Mouse (Mus musculus) CD4-positive naive resting alpha-beta T cell, adult 76 days (primary cell): ENCODE results near the gene Mst1r. TPM values are rescaled to one million over a fixed set of nuclear protein-coding genes. Genes with fewer than 3 reads are reported as not detected.

ENCODE experiments used
- total RNA-seq: library from RNA; stranded (reverse); gene quantifications from one replicate; pipeline ENCODE4 v1.2.4, GENCODE M21; 2023

Gene Mst1r
- total RNA-seq, result not detected

DNA sequence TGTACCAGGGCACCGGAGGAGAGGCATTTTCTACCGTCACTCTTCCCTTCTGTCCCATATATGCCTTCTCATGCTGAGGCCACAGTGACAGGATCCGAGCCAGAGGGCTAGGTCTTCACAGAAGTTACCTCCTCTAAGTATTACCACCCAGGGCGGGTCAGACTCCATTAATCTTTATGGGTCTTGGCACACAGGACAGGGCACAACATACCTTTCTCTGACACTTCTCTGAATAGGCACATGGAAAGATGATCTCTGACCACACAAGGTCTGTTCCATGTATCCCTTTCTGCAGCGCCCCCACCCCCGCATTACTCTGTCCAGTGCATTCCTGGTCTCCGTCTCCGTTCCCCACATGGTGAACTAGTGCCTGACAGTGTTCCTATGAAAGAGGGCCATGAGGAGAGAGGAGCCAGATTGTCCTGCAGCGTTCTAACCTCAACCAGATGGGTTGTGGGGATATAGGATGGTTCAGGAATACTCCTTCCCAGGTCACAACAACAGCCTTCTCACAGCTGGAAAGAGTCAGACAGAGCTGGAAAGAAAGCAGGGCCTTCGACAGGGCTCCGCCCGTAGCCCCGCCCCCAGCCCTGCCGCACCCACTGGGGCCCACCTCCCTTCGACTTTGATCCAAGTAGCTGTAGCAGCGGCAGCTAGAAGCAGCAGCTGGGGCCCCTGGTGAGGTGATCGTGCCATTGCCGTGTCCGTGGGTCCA, at the start of gene Mst1r:
Gene Mst1r (plus strand): TSS at position 622 of the 715 bp plus-strand sequence.

DNA sequence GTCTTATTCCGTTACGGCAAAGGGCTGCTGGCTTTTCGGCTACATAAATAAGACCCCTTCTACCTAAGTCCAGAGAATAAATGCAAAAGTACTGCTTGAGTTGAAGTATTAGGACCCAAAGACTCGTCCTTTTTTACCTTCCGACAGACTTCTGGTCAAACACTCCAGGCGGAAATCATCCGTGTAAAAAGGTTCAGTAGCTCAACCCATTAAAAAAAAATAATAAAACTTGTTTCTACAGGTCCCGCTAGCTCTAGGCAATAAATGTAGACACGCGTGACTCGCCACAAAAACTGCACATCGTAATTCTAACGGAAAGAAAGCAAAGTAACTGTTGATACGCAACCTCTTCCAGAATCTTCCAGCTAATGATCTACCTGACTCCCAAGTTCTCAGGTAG, 33.5 kb upstream of the Mst1r start, which contains the start of gene Rbm6:
Gene Rbm6 (minus strand): TSS at position 101 of the 400 bp plus-strand sequence.

DNA sequence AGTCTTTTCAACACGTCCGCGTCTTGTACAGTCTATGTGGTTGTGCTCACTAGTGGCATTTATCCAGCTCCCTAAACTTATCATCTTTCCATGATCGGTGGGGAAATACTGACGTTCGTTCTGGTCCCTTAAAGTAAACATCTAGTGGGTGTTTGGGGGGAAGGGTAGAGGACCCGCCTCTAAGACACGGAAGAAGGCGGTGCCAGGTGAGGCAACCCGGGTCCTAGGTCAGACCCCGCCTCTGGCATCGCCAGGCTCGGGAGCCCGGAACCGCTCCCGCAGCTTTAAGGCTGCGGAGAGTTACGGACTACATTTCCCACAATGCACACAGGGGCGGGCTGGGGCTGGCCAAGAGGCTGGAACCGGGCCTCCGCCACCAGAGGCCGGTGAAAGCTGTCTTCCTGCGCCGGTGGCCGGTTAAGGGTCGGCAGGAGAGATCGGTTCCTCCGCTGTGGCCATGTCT, 18.8 kb upstream of the Mst1r start, which contains the start of gene Mon1a:
Gene Mon1a (plus strand): TSS at position 348 of the 463 bp plus-strand sequence.

DNA sequence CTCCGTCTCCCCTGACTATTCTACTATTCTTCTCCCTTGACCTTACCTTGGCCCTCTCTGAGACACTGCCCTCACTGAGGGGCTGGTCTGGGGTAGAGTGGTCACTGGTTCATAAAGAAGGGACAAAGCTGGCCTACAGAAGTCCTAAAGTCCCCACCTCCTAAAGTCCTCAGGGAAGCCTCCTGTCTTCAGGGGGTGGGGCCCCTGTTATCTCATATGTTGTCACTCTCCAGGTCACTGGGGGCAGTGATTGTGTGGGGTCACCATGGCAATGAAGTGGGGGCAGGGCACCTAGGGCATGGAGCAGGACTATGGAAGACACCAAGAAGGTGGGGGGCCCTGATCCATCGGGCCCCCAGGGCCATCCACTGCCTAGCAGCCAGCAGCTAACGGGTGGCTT, 21.5 kb downstream of the Mst1r start, which contains the start of gene Actl11:
Gene Actl11 (plus strand): TSS at position 301 of the 400 bp plus-strand sequence.

DNA sequence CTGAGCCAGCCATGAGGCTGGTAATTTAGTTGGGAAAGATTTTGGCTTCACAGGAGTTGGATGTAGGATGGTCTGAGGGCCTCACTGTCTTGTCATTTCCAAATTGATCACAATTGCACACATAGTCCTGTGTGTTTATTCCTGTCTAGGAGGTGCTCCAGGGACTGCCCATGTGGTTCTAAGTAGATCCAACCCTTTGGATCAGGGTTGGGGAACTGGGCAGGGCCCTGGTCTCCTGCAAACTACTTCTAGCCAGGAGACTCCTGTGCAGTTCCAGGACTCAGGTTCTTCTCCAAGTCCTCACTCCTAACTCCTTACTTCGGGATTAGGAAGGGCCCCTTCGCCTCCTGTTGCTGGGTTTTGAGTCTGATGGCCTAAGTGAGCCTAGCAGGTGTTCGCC, 28.7 kb downstream of the Mst1r start, which contains the start of gene Camkv:
Gene Camkv (plus strand): TSS at position 301 of the 400 bp plus-strand sequence.

DNA sequence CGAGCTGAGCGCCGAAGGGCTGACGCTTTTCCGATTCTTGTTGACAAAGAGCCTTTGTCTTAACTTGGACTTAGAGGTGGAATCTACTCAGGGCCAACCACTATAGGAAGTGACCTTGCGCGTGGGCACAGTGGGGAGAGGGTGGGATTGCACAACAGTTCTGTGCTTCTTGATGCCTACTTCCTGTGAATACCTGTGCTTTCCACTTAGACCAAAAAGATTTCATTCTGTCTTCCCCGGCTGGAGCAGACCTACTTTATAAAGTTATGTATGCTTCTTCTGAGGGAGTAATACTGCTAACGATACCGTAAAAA, 43.2 kb downstream of the Mst1r start, which contains the start of gene Traip:
Gene Traip (plus strand): TSS at position 215 of the 314 bp plus-strand sequence.

Other genes with a start within 250 kb of the Mst1r start
- not detected for gene Slc38a3, start 237.3 kb upstream of the Mst1r start, total RNA-seq
- 2.1 TPM for gene Gnat1, start 227.2 kb upstream of the Mst1r start, total RNA-seq
- gene Sema3f, start 196.4 kb upstream of the Mst1r start, total RNA-seq, result 1.3 TPM
- 249 TPM for gene Rbm5, start 135.9 kb upstream of the Mst1r start, total RNA-seq
- gene Rbm6, start 33.6 kb upstream of the Mst1r start, total RNA-seq, result 149 TPM
- gene Mon1a, start 18.7 kb upstream of the Mst1r start, total RNA-seq, result 14.0 TPM
- gene Actl11, start 21.6 kb downstream of the Mst1r start, total RNA-seq, result not detected
- gene Camkv, start 28.8 kb downstream of the Mst1r start, total RNA-seq, result not detected
- 7.0 TPM for gene Traip, start 43.3 kb downstream of the Mst1r start, total RNA-seq
- gene Uba7, start 68.6 kb downstream of the Mst1r start, total RNA-seq, result 171 TPM
- gene Gm20661, start 76.2 kb downstream of the Mst1r start, total RNA-seq, result 1.1 TPM
- gene Inka1, start 79.0 kb downstream of the Mst1r start, total RNA-seq, result not detected
- 2.6 TPM for gene Cdhr4, start 85.6 kb downstream of the Mst1r start, total RNA-seq
- gene Gm20662, start 89.5 kb downstream of the Mst1r start, total RNA-seq, result 7.3 TPM
- gene Ip6k1, start 95.6 kb downstream of the Mst1r start, total RNA-seq, result 133 TPM
- gene Gmppb, start 142.4 kb downstream of the Mst1r start, total RNA-seq, result 23.7 TPM
- gene Amigo3, start 146.3 kb downstream of the Mst1r start, total RNA-seq, result 5.9 TPM
- gene Mst1, start 173.6 kb downstream of the Mst1r start, total RNA-seq, result 0.26 TPM
- 172 TPM for gene Rnf123, start 176.5 kb downstream of the Mst1r start, total RNA-seq
- 121 TPM for gene Apeh, start 187.7 kb downstream of the Mst1r start, total RNA-seq